Mouse (Mus musculus) lung, postnatal 0 days (tissue): Measurements from ENCODE around the gene Elob. TPM values are rescaled to one million over a fixed set of nuclear protein-coding genes. Genes with fewer than 3 reads are reported as not detected.

ENCODE experiments used
- ATAC-seq: fragments of 200-750 bp; cut with Nextera tagmentation; 2 replicates; pipeline ENCODE4 v1.8.0; 2017; ENCODE audit warnings: moderate library complexity
- DNase-seq: peaks from one replicate; pipeline ENCODE4 v3.0.0-alpha.2; 2016; ENCODE audit warnings: low spot score
- H3K27ac ChIP-seq: fragments of 300-500 bp; sonication (generic); 2 replicates; pipeline ENCODE4 v1.5.1; 2014; ENCODE audit warnings: antibody characterized with exemption, mild to moderate bottlenecking, low read length, mixed read lengths
- H3K27me3 ChIP-seq: fragments of 300-500 bp; sonication (generic); replicated peaks from 2 replicates; pipeline ENCODE4 v1.6.1; 2014; ENCODE audit warnings: low read length, mixed read lengths; ENCODE audit not compliant: insufficient read depth
- H3K36me3 ChIP-seq: fragments of 300-500 bp; sonication (generic); 2 replicates; pipeline ENCODE4 v1.6.1; 2014; ENCODE audit warnings: low read length, mixed read lengths; ENCODE audit not compliant: insufficient read depth
- H3K4me1 ChIP-seq: fragments of 300-500 bp; sonication (generic); 2 replicates; pipeline ENCODE4 v1.6.1; 2014; ENCODE audit warnings: antibody characterized with exemption, low read depth, low read length, mixed read lengths; ENCODE audit not compliant: insufficient read depth
- H3K4me2 ChIP-seq: fragments of 300-500 bp; sonication (generic); replicated peaks from 2 replicates; pipeline ENCODE4 v1.6.1; 2014; ENCODE audit warnings: low read depth, mild to moderate bottlenecking, low read length, moderate library complexity, mixed read lengths
- H3K4me3 ChIP-seq: fragments of 300-500 bp; sonication (generic); 2 replicates; pipeline ENCODE4 v1.5.1; 2014; ENCODE audit warnings: low read depth, low read length
- H3K9ac ChIP-seq: fragments of 300-500 bp; sonication (generic); replicated peaks from 2 replicates; pipeline ENCODE4 v1.6.1; 2014; ENCODE audit warnings: low read depth, mild to moderate bottlenecking
- H3K9me3 ChIP-seq: fragments of 300-500 bp; sonication (generic); 2 replicates; pipeline ENCODE4 v1.6.1; 2016; ENCODE audit warnings: low read length, mixed read lengths
- CTCF ChIP-seq: IDR thresholded peaks from 2 replicates; pipeline ENCODE4 v1.5.1; 2016; ENCODE audit warnings: antibody characterized with exemption, mild to moderate bottlenecking
- EP300 ChIP-seq: IDR thresholded peaks from 2 replicates; pipeline ENCODE4 v1.6.1; 2016; ENCODE audit warnings: antibody characterized with exemption, mild to moderate bottlenecking, control low read depth
- WGBS: fragments of 180-500 bp; shearing (Covaris S2); extraction: QIAGEN DNeasy Blood & Tissue Kit; methylation state at CpG from one replicate; pipeline ENCODE4 v1.1.7; 2014; 5-methylcytosine and 5-hydroxymethylcytosine counted together
- polyA plus RNA-seq: library from polyadenylated mRNA; unstranded; fragments of >200 nt; fragmentation: Nextera tagmentation; extraction: Ambion mirVana; gene quantifications from 2 replicates; pipeline ENCODE4 v1.2.1, GENCODE M21; 2015

Gene Elob
- polyA plus RNA-seq, 1 experiment from 2014 or later, result 893 TPM

- H3K36me3 ChIP-seq, result no peaks in the 10 kb centered on the region
- H3K4me3 ChIP-seq, result peak within 1 kb of the TSS; percentile 41
- peaks cover 9% of the 10 kb centered on the region; the same call in 1 of the 2 replicates for H3K4me1 ChIP-seq
- WGBS, result 2% methylated on average over 29 of the region's 29 CpGs
- no peaks in the 10 kb centered on the region for H3K27me3 ChIP-seq
- TF ChIP-seq EP300, result no peak
- no peak for TF ChIP-seq CTCF
- ATAC-seq, result peak; percentile 75
- DNase-seq, result peak; percentile 73
- no peaks in the 10 kb centered on the region for H3K9me3 ChIP-seq
- H3K4me2 ChIP-seq, result peak within 1 kb of the TSS; percentile 75
- H3K27ac ChIP-seq, result peak within 1 kb of the TSS; percentile 91
- H3K9ac ChIP-seq, result peak within 1 kb of the TSS; percentile 57
These were observed 38.5 kb downstream of the Elob start, which contains the start of gene Srrm2 for GRCm38 (mm10) chr17:23790269-23791078. Gene Srrm2, plus strand, starts transcription at chr17:23790532.

GRCm38 (mm10) chr17:23789749-23790268 is 39.1 kb downstream of the Elob start:
- peak overlapping the region; percentile 41 for H3K4me3 ChIP-seq
- peaks cover 9% of the 10 kb centered on the region; the same call in 1 of the 2 replicates for H3K4me1 ChIP-seq
- WGBS, result 17% methylated on average over 8 of the region's 8 CpGs
- H3K27ac ChIP-seq, result peak overlapping the region; percentile 91
- H3K9ac ChIP-seq, result peak overlapping the region; percentile 57
- ATAC-seq (no peak), DNase-seq (no peak)
- H3K36me3 ChIP-seq, result no peaks in the 10 kb centered on the region
- TF ChIP-seq CTCF, result no peak
- no peak for TF ChIP-seq EP300
- H3K4me2 ChIP-seq, result peak overlapping the region; percentile 75
- no peaks in the 10 kb centered on the region for H3K9me3 ChIP-seq
- no peaks in the 10 kb centered on the region for H3K27me3 ChIP-seq

- DNase-seq, result no peak
- H3K27ac ChIP-seq, result no peak overlapping the region
- no peaks in the 10 kb centered on the region for H3K27me3 ChIP-seq
- H3K9me3 ChIP-seq, result no peaks in the 10 kb centered on the region
- TF ChIP-seq CTCF, result no peak
- no peak for TF ChIP-seq EP300
- no peak for ATAC-seq
- no peak overlapping the region for H3K9ac ChIP-seq
- WGBS, result 87% methylated on average over 4 of the region's 4 CpGs
- peaks cover 9% of the 10 kb centered on the region; the same call in 1 of the 2 replicates for H3K4me1 ChIP-seq
- no peak overlapping the region for H3K4me3 ChIP-seq
- H3K4me2 ChIP-seq, result no peak overlapping the region
- H3K36me3 ChIP-seq, result no peaks in the 10 kb centered on the region
These were observed 40.0 kb downstream of the Elob start for GRCm38 (mm10) chr17:23788973-23789372.

DNA sequence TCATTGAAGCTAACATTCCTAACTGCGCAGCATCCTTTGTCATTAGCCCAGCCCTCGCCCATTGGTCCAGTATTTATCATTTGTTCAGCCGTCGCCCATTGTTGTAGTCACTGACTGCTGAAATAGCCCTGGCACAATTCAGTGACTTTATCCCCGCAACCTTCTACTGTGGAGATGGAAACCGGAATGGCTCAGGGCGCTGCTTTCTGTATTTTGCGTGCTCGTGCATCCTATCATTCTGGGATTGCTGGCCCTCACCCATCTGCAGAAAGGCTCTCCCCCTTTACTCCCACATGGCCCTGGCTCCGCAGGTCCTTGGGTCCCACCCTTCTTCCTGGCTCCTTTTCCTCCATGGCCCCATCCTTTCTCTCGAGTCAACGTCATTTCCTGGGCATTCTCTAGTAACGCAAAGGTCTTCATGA is 42.4 kb downstream of the Elob start:
- H3K36me3 ChIP-seq, result no peaks in the 10 kb centered on the region
- peak; percentile 48 for DNase-seq
- H3K9me3 ChIP-seq, result no peaks in the 10 kb centered on the region
- TF ChIP-seq CTCF (peak; percentile 0; the same call in 1 of the 2 replicates), EP300 (no peak)
- no peak overlapping the region for H3K27ac ChIP-seq
- no peak overlapping the region for H3K9ac ChIP-seq
- peak overlapping the region; percentile 92 for H3K4me2 ChIP-seq
- peak overlapping the region; percentile 48 for H3K4me3 ChIP-seq
- no peaks in the 10 kb centered on the region for H3K27me3 ChIP-seq
- 14% methylated on average over 13 of the region's 13 CpGs for WGBS
- ATAC-seq, result peak; percentile 31; the same call in 1 of the 2 replicates
- peaks cover 9% of the 10 kb centered on the region; the same call in 1 of the 2 replicates for H3K4me1 ChIP-seq

- DNase-seq (peak; percentile 82), ATAC-seq (peak; percentile 78)
- Histone ChIP-seq H3K27ac (no peak within 1 kb of the TSS), H3K27me3 (no peaks in the 10 kb centered on the region), H3K9ac (peak within 1 kb of the TSS; percentile 48; the same call in 1 of the 2 replicates), H3K36me3 (no peaks in the 10 kb centered on the region), H3K4me2 (peak within 1 kb of the TSS; percentile 92), H3K4me3 (peak within 1 kb of the TSS; percentile 48), H3K4me1 (peaks cover 7% of the 10 kb centered on the region; the same call in 1 of the 2 replicates), H3K9me3 (no peaks in the 10 kb centered on the region)
- WGBS, result 2% methylated on average over 41 of the region's 43 CpGs
- TF ChIP-seq CTCF, result peak; percentile 37
- TF ChIP-seq EP300, result no peak
These were observed 43.1 kb downstream of the Elob start, which contains the start of gene Flywch2 for GRCm38 (mm10) chr17:23785561-23786471. Gene Flywch2, minus strand, starts transcription at chr17:23786081.
